Mouse (Mus musculus) lung, postnatal 25 days (tissue): Measurements from ENCODE around the gene Prss33.

Source experiments
- DNase-seq: peaks from one replicate; pipeline ENCODE4 v3.0.0; 2022; ENCODE audit warnings: low spot score

The Prss33 gene

GRCm38 (mm10) chr17:23783352-23783751 is 52.5 kb downstream of the Prss33 start:
- no peak for DNase-seq
